In genomic region chr5:35531586-35531985, GRCm38 (mm10) we compare ENCODE assay signal across 9 mouse cellular contexts. TPM values are rescaled to one million over a fixed set of nuclear protein-coding genes. Genes with fewer than 3 reads are reported as not detected.
DNase-seq lines count a peak whose midpoint lies in the region; ATAC-seq lines count a peak whose summit lies in the region.
"Had no signal": no experiment of that assay in that cellular context is flagged by ENCODE, and none has a peak within 500 bp of the region (broad histone marks: within the 10 kb centered on the region; RNA-seq: fewer than 3 reads in every experiment).

No protein-coding gene starts in this region.

- whole genome bisulfite sequencing in hindbrain, embryonic 10.5 days, result 19% methylated on average over 10 of the region's 10 CpGs
- 14% methylated on average over 10 of the region's 10 CpGs for WGBS in hindbrain, embryonic 12.5 days
- WGBS in kidney, embryonic 15.5 days, result 12% methylated on average over 10 of the region's 10 CpGs

- H3K4me2 ChIP-seq in hindbrain, embryonic 12.5 days (replicated peaks), result no peak overlapping the region
- H3K4me2 ChIP-seq in kidney, embryonic 15.5 days, result no peak overlapping the region
- H3K4me2 ChIP-seq: limb, embryonic 13.5 days had no signal

- H3K9me3 ChIP-seq in hindbrain, embryonic 10.5 days, result no peaks in the 10 kb centered on the region
- H3K9me3 ChIP-seq in hindbrain, embryonic 12.5 days (replicated peaks), result no peaks in the 10 kb centered on the region
- H3K9me3 ChIP-seq in kidney, embryonic 15.5 days (replicated peaks), result no peaks in the 10 kb centered on the region
- H3K9me3 ChIP-seq: limb, embryonic 13.5 days had no signal

- ATAC-seq in hindbrain, embryonic 12.5 days (ENCODE audit: low FRiP score), result no peak
- 0 out of 2 replicates have a peak, but pooled peaks have one; percentile 47 for ATAC-seq in kidney, embryonic 15.5 days (replicated peaks; ENCODE audit: low FRiP score)

- H3K27ac ChIP-seq in hindbrain, embryonic 10.5 days, result no peak overlapping the region
- H3K27ac ChIP-seq in hindbrain, embryonic 12.5 days, result no peak overlapping the region
- no peak overlapping the region for H3K27ac ChIP-seq in kidney, embryonic 15.5 days
- H3K27ac ChIP-seq: limb, embryonic 13.5 days had no signal

- H3K36me3 ChIP-seq in hindbrain, embryonic 10.5 days, result no peaks in the 10 kb centered on the region
- no peaks in the 10 kb centered on the region for H3K36me3 ChIP-seq in hindbrain, embryonic 12.5 days
- no peaks in the 10 kb centered on the region for H3K36me3 ChIP-seq in kidney, embryonic 15.5 days
- H3K36me3 ChIP-seq: limb, embryonic 13.5 days had no signal

- H3K9ac ChIP-seq in hindbrain, embryonic 12.5 days, result no peak overlapping the region
- no peak overlapping the region for H3K9ac ChIP-seq in kidney, embryonic 15.5 days
- H3K9ac ChIP-seq: limb, embryonic 13.5 days had no signal

- H3K4me3 ChIP-seq in hindbrain, embryonic 10.5 days, result no peak overlapping the region
- H3K4me3 ChIP-seq in hindbrain, embryonic 12.5 days, result no peak overlapping the region
- no peak overlapping the region for H3K4me3 ChIP-seq in kidney, embryonic 15.5 days (replicated peaks)
- H3K4me3 ChIP-seq: limb, embryonic 13.5 days had no signal

- DNase-seq in hindbrain, embryonic 10.5 days (ENCODE audit: low spot score), result peak; percentile 54
- DNase-seq in Muller cell, postnatal 12 days (ENCODE audit: inconsistent ontology term), result peak; percentile 18
- peak; percentile 74 for DNase-seq in mesoderm, embryonic 11.5 days (ENCODE audit: low read depth, low spot score)
- no peak for DNase-seq in right cerebral cortex, adult 18-20 months
- DNase-seq in layer of hippocampus, adult 9-10 months (ENCODE audit: low spot score), result no peak
- DNase-seq in layer of hippocampus, postnatal 25 days (ENCODE audit: extremely low spot score in 1 of 2, low spot score in 1 of 2), result no peak

- peaks cover 17% of the 10 kb centered on the region; the same call in 1 of the 2 replicates for H3K4me1 ChIP-seq in hindbrain, embryonic 10.5 days (replicated peaks)
- H3K4me1 ChIP-seq in hindbrain, embryonic 12.5 days, result 0 out of 2 replicates have a peak, but pooled peaks cover 2% of the 10 kb centered on the region
- 0 out of 2 replicates have a peak, but pooled peaks cover under 1% of the 10 kb centered on the region for H3K4me1 ChIP-seq in kidney, embryonic 15.5 days
- H3K4me1 ChIP-seq: limb, embryonic 13.5 days had no signal

- H3K27me3 ChIP-seq in hindbrain, embryonic 10.5 days (ENCODE audit: insufficient read depth, poor library complexity, severe bottlenecking), result peaks cover 21% of the 10 kb centered on the region
- no peaks in the 10 kb centered on the region; the same call in 1 of the 2 replicates for H3K27me3 ChIP-seq in hindbrain, embryonic 12.5 days
- peaks cover 3% of the 10 kb centered on the region; the same call in 1 of the 2 replicates for H3K27me3 ChIP-seq in kidney, embryonic 15.5 days

RNA-seq across cellular contexts. Expression of gene Cpz, which starts 6.1 kb away (rescaled TPM):
- polyA plus RNA-seq in hindbrain, embryonic 10.5 days (2016; fragmentation: Nextera tagmentation; extraction: Ambion mirVana), result 4.7 and 5.0 TPM in 2 replicates
- polyA plus RNA-seq in hindbrain, embryonic 12.5 days (2016; fragmentation: Nextera tagmentation; extraction: Ambion mirVana), result 6.4 TPM in 2 replicates
- 5.8 and 7.2 TPM in 2 replicates for polyA plus RNA-seq in kidney, embryonic 15.5 days (2015; fragmentation: Nextera tagmentation; extraction: Ambion mirVana)
- total RNA-seq in layer of hippocampus, postnatal 25 days (2021), result under 1 TPM; 0.26 to 0.34 TPM

RNA-seq across cellular contexts. Expression of gene Trmt44, which starts 43.3 kb away (rescaled TPM):
- 8.2 and 9.1 TPM in 2 replicates for polyA plus RNA-seq in hindbrain, embryonic 10.5 days (2016; fragmentation: Nextera tagmentation; extraction: Ambion mirVana)
- polyA plus RNA-seq in hindbrain, embryonic 12.5 days (2016; fragmentation: Nextera tagmentation; extraction: Ambion mirVana), result 8.4 and 9.4 TPM in 2 replicates
- 8.3 and 10.1 TPM in 2 replicates for polyA plus RNA-seq in kidney, embryonic 15.5 days (2015; fragmentation: Nextera tagmentation; extraction: Ambion mirVana)
- 1 to 10 TPM; 6.1 to 7.1 TPM for total RNA-seq in layer of hippocampus, postnatal 25 days (2021)

RNA-seq across cellular contexts. Expression of gene Acox3, which starts 51.3 kb away (rescaled TPM):
- 10.9 and 14.2 TPM in 2 replicates for polyA plus RNA-seq in hindbrain, embryonic 10.5 days (2016; fragmentation: Nextera tagmentation; extraction: Ambion mirVana)
- 16.3 and 19.7 TPM in 2 replicates for polyA plus RNA-seq in hindbrain, embryonic 12.5 days (2016; fragmentation: Nextera tagmentation; extraction: Ambion mirVana)
- polyA plus RNA-seq in kidney, embryonic 15.5 days (2015; fragmentation: Nextera tagmentation; extraction: Ambion mirVana), result 12.1 and 12.5 TPM in 2 replicates
- 10 to 100 TPM; 25.2 to 32.2 TPM for total RNA-seq in layer of hippocampus, postnatal 25 days (2021)

Comparison
In these comparisons a context has a peak if more than half of its experiments do, and no peak if none do; other contexts are left out.
1. DNase-seq: peak in hindbrain, embryonic 10.5 days (single experiment), Muller cell, postnatal 12 days (single experiment) and mesoderm, embryonic 11.5 days (single experiment); none in right cerebral cortex, adult 18-20 months (single experiment), layer of hippocampus, adult 9-10 months (single experiment) and layer of hippocampus, postnatal 25 days (0 of 2).